ENCODE assay signal across 16 mouse cellular contexts in genomic region chr11:105152357-105152899, GRCm38 (mm10). TPM values are rescaled to one million over a fixed set of nuclear protein-coding genes. Genes with fewer than 3 reads are reported as not detected.
DNase-seq lines count a peak whose midpoint lies in the region; ATAC-seq and TF ChIP-seq lines count a peak whose summit lies in the region.
"Had no signal": no experiment of that assay in that cellular context is flagged by ENCODE, and none has a peak within 500 bp of the region (broad histone marks: within the 10 kb centered on the region; RNA-seq: fewer than 3 reads in every experiment).

No protein-coding gene starts in this region.

- H3K9me3 ChIP-seq in G1E (replicated peaks) = no peaks in the 10 kb centered on the region
- H3K9me3 ChIP-seq in limb, embryonic 10.5 days (replicated peaks) = no peaks in the 10 kb centered on the region

- ATAC-seq in G1E (ENCODE audit: extremely low read depth, insufficient number of reproducible peaks, low FRiP score, poor library complexity, severe bottlenecking) = peak; percentile 74
- ATAC-seq in erythroid progenitor cell, adult 5-6 weeks (replicated peaks; ENCODE audit: low FRiP score, poor library complexity, severe bottlenecking) = peak; percentile 76
- peak; percentile 69 for ATAC-seq in megakaryocyte progenitor cell, adult 5-6 weeks (replicated peaks; ENCODE audit: poor library complexity)

- peaks cover 82% of the 10 kb centered on the region for H3K4me1 ChIP-seq in G1E (ENCODE audit: insufficient read depth, low read depth, low read length)
- H3K4me1 ChIP-seq in limb, embryonic 10.5 days = peaks cover 66% of the 10 kb centered on the region

- 64% methylated on average over 11 of the region's 11 CpGs for WGBS in limb, embryonic 10.5 days

- TF ChIP-seq CTCF in G1E (IDR thresholded peaks at IDR 0.05; ENCODE audit: low read depth, low read length) = no peak

- H3K4me3 ChIP-seq in G1E (ENCODE audit: low read depth, low read length) = peak overlapping the region; percentile 64; the same call in 1 of the 2 replicates
- H3K4me3 ChIP-seq in limb, embryonic 10.5 days = no peak overlapping the region
- H3K4me3 ChIP-seq: limb, embryonic 13.5 days had no signal

- DNase-seq in 3T3-L1 (ENCODE audit: low read depth, low spot score) = peak; percentile 11
- DNase-seq in G1E (ENCODE audit: low spot score) = peak; percentile 52
- DNase-seq in limb, embryonic 10.5 days (ENCODE audit: low spot score) = no peak
- DNase-seq in thymus, postnatal 25 days = no peak
- no peak for DNase-seq in left cerebral cortex, postnatal 14 days (ENCODE audit: low spot score in 2 of 2)
- DNase-seq: cerebellum, postnatal 14 days; heart, postnatal 10 days; kidney, postnatal 14 days; right cerebral cortex, adult 18-20 months had no signal

- intact Hi-C loops in left cerebral cortex, postnatal 14 days (cut with DNase I) = no loop called here

- no peaks in the 10 kb centered on the region for H3K27me3 ChIP-seq in G1E (ENCODE audit: insufficient read depth, low read length)
- H3K27me3 ChIP-seq in limb, embryonic 10.5 days (ENCODE audit: low read depth, poor library complexity, severe bottlenecking) = peaks cover 51% of the 10 kb centered on the region

- no peak overlapping the region for H3K27ac ChIP-seq in limb, embryonic 10.5 days
- H3K27ac ChIP-seq: limb, embryonic 13.5 days had no signal

- no peaks in the 10 kb centered on the region for H3K36me3 ChIP-seq in G1E (replicated peaks)
- no peaks in the 10 kb centered on the region for H3K36me3 ChIP-seq in limb, embryonic 10.5 days
- H3K36me3 ChIP-seq: limb, embryonic 13.5 days had no signal

RNA-seq across cellular contexts. Expression of gene Gm10842, which starts 5.7 kb away (rescaled TPM):
- total RNA-seq in G1E (2014; fragmentation: Nextera tagmentation) (not detected in 2 replicates), G1E (2017) (not detected in 2 replicates)
- not detected in 2 replicates for polyA plus RNA-seq in G1E (2012)
- total RNA-seq in erythroid progenitor cell, adult 5-6 weeks (2015; ENCODE audit: low replicate concordance) = not detected in 2 replicates
- not detected in 2 replicates for total RNA-seq in erythroid progenitor cell, adult 5-6 weeks (2017; ENCODE audit: low replicate concordance)
- not detected in 2 replicates for total RNA-seq in megakaryocyte progenitor cell, adult 5-6 weeks (2015)
- total RNA-seq in megakaryocyte progenitor cell, adult 5-6 weeks (2017) = not detected in 2 replicates
- polyA plus RNA-seq in limb, embryonic 10.5 days (2016; fragmentation: Nextera tagmentation; extraction: Ambion mirVana) = not detected in 2 replicates
- total RNA-seq in left cerebral cortex, postnatal 14 days (2021) = not detected
- total RNA-seq: granulocyte monocyte progenitor cell, adult 5-6 weeks; heart, postnatal 10 days had no signal
- polyA plus RNA-seq: brain, embryonic 14.5 days; limb, embryonic 13.5 days; midbrain, embryonic 16.5 days; neural tube, embryonic 14.5 days had no signal

RNA-seq across cellular contexts. Expression of gene Tlk2, which starts 26.2 kb away (rescaled TPM):
- total RNA-seq in G1E (2014; fragmentation: Nextera tagmentation) (187 and 232 TPM in 2 replicates), G1E (2017) (95.9 and 102 TPM in 2 replicates)
- 20.4 and 23.3 TPM in 2 replicates for polyA plus RNA-seq in G1E (2012)
- 33.9 and 55.3 TPM in 2 replicates for total RNA-seq in erythroid progenitor cell, adult 5-6 weeks (2015; ENCODE audit: low replicate concordance)
- total RNA-seq in erythroid progenitor cell, adult 5-6 weeks (2017; ENCODE audit: low replicate concordance) = 67.9 and 85.7 TPM in 2 replicates
- total RNA-seq in megakaryocyte progenitor cell, adult 5-6 weeks (2015) = 45.0 and 53.0 TPM in 2 replicates
- 58.3 and 73.3 TPM in 2 replicates for total RNA-seq in megakaryocyte progenitor cell, adult 5-6 weeks (2017)
- 21.4 and 23.0 TPM in 2 replicates for polyA plus RNA-seq in limb, embryonic 10.5 days (2016; fragmentation: Nextera tagmentation; extraction: Ambion mirVana)
- total RNA-seq in left cerebral cortex, postnatal 14 days (2021) = 10 to 100 TPM; 43.2 to 48.6 TPM

RNA-seq across cellular contexts. Expression of gene Mettl2, which starts 26.2 kb away (rescaled TPM):
- 59.2 and 62.9 TPM in 2 replicates for total RNA-seq in G1E (2014; fragmentation: Nextera tagmentation)
- total RNA-seq in G1E (2017) = 35.5 and 40.4 TPM in 2 replicates
- 14.0 and 14.9 TPM in 2 replicates for polyA plus RNA-seq in G1E (2012)
- total RNA-seq in erythroid progenitor cell, adult 5-6 weeks (2015; ENCODE audit: low replicate concordance) = 2.9 TPM in 1 of 2 replicates, not detected in the other
- 1.7 and 7.1 TPM in 2 replicates for total RNA-seq in erythroid progenitor cell, adult 5-6 weeks (2017; ENCODE audit: low replicate concordance)
- 16.4 and 18.8 TPM in 2 replicates for total RNA-seq in megakaryocyte progenitor cell, adult 5-6 weeks (2015)
- 29.1 and 30.6 TPM in 2 replicates for total RNA-seq in megakaryocyte progenitor cell, adult 5-6 weeks (2017)
- polyA plus RNA-seq in limb, embryonic 10.5 days (2016; fragmentation: Nextera tagmentation; extraction: Ambion mirVana) = 59.2 and 68.3 TPM in 2 replicates
- total RNA-seq in left cerebral cortex, postnatal 14 days (2021) = 10 to 100 TPM; 17.2 to 17.4 TPM

Comparison
In these comparisons a context has a peak if more than half of its experiments do, and no peak if none do; other contexts are left out.
1. DNase-seq: peak in 3T3-L1 (single experiment) and G1E (single experiment); none in limb, embryonic 10.5 days (single experiment), thymus, postnatal 25 days (single experiment) and left cerebral cortex, postnatal 14 days (0 of 2).
2. Peak in every context shown above with its lines, with median percentiles within 50 percentile points of each other: ATAC-seq.